Mouse (Mus musculus) liver, postnatal 0 days (tissue): ENCODE data around the gene Hat1.

Source experiments
- CTCF ChIP-seq: sonication (generic); IDR thresholded peaks from 2 replicates; pipeline ENCODE4 v1.5.1; 2016; ENCODE audit warnings: antibody characterized with exemption, low read depth
- EP300 ChIP-seq: IDR thresholded peaks from 2 replicates; pipeline ENCODE4 v1.6.1; 2016; ENCODE audit warnings: antibody characterized with exemption, low read depth, mild to moderate bottlenecking

- TF ChIP-seq CTCF: no peak
- TF ChIP-seq EP300: no peak
Measured at GRCm38 (mm10) chr2:71349511-71349910, 39.2 kb upstream of the Hat1 start.
